Mouse (Mus musculus) heart, postnatal 36 days (tissue): ENCODE results near the gene Calhm2. TPM values are rescaled to one million over a fixed set of nuclear protein-coding genes. Genes with fewer than 3 reads are reported as not detected.

Experiments used
- DNase-seq, 2 experiments: peaks; one replicate each; pipeline ENCODE4 v3.0.0; 2021 to 2022
- intact Hi-C: fragments of 180-260 bp; cut with DNase I; formaldehyde crosslinking; loops from one replicate; pipeline ENCODE4 v1.15.1; 2025
- total RNA-seq, 2 experiments: library from RNA; stranded (reverse); gene quantifications; 2 replicates each; pipeline ENCODE4 v1.2.3; 2021

Calhm2 gene
- 1 to 10 TPM; 4.0 to 4.6 TPM for total RNA-seq

DNA sequence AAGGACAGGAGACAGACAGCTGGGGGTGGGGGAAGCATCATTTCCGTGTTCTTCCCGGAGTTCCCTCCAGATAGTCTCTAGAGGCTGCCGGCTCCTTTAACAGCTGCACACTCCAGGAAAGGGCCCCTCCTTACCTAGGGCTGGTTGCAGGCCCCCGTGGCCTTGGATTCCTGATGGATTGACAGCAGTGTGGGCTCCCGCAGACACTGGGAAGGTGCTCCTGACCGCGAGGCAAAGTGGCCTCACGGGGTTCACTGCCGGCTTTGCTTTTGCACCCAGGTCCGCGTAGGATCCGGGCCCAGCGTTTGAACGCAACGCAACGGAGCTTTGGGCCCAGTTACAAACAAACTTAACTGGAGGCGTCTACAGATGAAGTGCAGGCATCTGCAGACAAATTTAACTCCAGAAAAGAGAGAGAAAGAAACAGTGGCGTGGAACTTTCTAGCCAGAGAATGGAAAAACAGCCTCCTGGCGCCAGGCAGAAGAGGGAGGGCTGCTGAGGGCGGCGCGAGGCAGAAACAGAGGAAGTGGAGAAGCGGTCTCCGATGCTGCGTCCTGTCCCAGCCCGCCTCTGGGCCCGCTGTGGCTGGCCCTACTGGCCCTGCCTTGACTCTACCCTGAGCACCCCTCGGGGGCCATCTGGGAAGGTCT, at the start of gene Calhm2:
TSS of gene Calhm2 (minus strand) at position 524 of the 651 bp plus-strand sequence.
- peak; percentile 71 to 74 for DNase-seq
- intact Hi-C loops = no loop called here

DNA sequence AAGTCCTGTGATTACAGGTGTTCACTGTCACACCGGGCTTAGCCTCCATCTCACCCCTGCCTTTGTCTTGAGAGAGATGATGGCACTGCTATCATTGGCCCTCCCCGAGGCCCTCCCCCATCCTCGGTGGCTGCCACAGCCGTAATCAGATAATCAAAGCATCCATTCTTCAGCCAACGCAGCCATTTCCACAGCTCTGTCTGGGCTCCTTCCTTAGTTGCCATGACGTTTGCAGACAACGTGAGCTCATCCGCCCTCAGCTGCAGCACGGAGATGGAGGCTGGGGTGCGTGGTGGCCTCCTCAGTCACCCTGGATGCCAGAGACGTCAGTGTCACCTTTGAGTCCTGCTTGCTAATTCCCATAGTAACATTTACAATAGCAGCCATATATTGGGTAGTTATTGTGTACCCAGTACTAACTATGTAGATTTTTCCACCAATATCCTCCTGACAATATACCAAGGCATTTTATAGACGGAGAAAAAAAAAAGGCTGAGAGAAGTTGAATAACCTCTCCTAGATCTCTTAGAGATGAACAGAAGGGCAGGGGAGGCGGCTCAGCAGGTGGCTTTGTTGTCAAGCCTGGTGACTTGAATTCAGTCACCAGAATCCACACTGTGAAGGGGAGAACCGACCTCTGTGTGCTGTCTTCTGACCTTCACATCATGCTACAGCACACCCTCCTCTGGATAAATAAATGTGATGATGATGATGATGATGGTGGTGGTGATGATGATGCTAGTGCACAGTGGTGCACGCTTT, 48.6 kb upstream of the Calhm2 start:
- intact Hi-C loops = no loop called here
- DNase-seq = no peak

DNA sequence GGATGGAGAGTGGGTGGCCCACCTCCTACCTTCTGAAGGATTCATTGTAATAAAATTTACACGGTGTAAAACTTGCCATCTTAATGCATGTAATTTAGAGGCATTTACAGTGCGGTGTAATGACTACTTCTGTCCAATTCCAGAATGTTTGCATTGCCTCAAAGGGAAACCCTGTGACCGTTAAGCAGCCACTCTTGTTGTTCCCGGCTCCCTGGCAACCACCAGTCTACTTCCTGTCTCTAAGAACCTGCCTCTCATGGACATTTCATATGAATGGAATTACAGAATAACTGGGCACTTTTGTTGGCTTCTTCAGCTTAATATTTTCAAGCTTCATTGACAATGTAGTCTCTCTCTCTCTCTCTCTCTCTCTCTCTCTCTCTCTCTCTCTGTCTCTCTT, 46.6 kb upstream of the Calhm2 start:
- DNase-seq = no peak

DNA sequence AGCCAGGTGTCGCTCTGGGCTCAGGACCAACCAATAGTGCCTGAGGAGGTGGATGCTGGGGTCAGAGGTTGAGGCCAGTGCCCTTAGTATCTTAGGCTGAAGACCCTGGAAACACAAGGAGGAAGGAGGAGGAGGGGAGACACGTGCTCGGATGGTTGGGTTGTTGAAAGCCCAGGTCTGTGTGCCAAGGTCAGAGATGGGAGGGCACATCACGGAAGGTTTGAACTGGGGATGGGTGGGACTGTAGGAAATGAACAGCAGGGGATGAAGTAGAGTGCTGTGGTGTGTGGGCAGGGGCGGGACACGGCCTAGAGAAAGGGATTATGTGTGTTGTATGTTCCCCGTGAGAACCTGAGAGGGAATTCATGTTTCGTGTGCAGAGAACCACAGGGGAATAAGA, 46.1 kb upstream of the Calhm2 start:
- no peak for DNase-seq
- intact Hi-C loops = no loop called here

More for the DNA sequence above, 46.6 kb upstream of the Calhm2 start:
- intact Hi-C loops = no loop called here

DNA sequence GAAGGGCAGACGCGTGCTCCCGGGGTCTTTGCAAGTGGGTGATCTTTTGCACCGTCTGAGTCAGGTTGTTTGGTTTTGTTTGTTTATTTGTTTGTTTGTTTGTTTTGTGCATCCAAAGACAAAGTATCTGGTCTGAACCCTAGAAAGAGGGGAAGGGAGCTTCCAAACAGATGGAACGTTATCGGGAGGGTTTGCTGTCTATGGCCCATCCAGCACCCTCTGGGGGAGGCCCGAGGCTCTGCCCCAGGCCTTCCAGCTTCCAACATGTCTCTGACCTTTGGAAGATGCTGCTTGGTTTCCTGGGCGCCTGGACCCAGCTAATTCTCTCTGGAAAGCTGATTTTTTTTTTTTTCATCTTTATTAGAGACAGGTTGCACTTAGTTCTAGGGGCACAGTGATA, 41.9 kb upstream of the Calhm2 start:
- no peak for DNase-seq
- intact Hi-C loops = no loop called here

DNA sequence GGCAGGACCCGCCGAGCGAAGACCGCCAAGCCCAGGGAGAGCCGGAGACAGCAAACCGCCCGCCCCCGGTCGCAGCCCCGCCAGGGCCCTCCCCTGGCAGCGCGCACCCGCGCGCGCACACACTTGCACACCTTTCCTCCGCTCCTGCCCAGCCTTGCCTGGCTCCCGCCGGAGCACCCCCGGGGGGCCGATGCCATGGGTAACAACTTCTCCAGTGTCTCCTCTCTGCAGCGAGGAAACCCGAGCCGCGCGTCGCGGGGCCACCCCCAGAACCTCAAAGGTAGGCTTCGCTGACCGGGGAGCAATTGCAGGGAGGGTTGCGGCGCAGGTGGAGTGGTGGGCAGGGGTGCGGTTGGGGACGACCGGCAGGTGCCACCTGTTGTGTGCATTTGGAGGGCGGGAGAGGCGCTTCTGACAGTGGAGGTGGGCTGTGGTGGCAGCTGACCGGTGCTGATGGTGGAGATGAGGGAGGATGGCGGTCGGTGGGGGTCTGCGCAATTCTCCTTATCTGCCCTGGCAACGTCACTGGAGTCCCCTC, 41.2 kb upstream of the Calhm2 start:
- DNase-seq = peak; percentile 5 to 17
- intact Hi-C loops = no loop called here

DNA sequence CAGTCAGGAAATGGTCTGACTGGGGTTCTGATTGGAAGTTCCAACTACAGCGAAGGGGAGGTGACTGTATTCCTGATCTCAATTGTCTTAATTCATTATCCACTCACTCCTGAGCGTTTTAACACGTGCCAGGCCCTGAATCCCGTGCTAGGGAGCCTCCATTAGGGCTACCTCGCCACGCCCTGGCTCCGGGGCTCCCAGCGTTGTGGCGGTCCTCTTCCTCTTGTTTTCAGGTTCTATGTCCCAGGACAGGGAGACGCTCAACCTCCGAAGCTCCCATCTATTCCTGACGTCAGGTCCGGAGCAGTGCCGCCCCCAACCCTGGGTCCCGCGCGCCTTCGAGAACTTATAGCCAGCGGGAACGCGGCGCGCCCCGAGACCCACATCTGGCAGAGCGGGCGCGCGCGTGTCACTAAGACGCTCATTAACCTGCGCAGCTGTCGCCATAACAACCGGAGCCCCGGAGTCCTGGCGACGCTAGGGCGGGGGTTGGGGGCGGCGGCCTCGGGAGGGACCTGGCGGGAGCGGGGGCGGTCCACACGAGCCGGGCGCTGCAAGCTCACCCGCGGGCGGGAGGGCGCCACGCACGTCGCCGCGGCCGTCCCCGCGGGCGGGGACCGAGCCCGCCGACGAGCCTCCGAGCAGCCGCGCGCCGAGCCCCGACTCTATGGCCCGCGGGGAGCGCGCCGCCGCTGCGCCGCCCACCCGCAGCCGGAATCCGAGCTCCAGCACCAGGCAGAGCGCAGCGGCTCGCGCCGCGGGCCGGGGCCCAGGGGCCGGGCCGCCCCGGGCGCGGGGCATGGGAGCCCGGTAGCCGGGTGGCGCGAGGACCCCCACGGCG, 40.6 kb upstream of the Calhm2 start, which contains the start of gene Neurl1a:
TSS of gene Neurl1a (plus strand) at position 390 of the 841 bp plus-strand sequence.
- intact Hi-C loops = no loop called here
- DNase-seq = peak; percentile 26 to 47

DNA sequence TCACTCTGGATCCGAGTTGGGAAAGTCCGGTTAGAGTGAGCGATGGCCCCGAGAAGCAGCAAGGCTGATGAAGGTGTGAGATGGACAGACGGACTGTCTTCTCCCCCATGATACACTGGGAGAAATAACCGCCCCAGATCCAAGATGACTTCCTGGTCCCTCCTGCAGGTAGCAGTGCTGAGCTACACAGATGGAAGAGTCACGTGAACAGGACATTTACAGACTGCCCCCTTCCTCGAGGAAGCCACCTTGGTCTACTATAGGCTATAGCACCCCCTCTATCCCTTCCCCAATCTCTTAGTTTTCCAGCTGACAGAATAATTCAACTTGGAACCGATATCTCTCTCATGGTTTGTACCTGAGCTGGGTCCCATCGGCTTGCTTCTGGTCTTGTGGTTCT, 39.9 kb upstream of the Calhm2 start:
- no peak for DNase-seq
- intact Hi-C loops = no loop called here

DNA sequence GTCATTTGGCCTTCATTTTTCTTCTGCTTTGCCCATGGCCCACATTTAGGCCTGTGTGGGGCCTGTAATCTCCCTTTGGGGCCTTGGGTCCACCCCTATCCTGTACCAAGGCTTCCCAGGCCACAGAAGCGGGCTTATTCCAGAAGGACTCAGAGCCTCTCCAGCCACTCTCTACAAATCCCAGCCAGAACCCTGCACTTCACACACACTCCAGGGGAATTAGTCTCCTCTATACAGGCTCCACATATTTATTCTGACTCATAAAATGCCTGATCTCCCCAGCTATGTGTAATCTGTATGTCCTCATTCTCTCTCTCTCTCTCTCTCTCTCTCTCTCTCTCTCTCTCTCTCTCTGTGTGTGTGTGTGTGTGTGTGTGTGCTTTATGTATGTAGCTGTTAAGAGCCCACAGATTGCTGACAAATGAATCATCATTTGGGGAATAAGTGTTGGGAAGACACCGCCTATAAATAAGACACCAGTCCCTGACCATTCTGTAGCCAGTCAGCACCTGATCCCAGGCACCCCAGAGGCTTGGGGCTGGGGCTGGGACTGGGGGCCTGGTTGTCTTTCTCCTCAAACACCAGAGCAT, 38.9 kb upstream of the Calhm2 start:
- DNase-seq = no peak
- intact Hi-C loops = no loop called here

DNA sequence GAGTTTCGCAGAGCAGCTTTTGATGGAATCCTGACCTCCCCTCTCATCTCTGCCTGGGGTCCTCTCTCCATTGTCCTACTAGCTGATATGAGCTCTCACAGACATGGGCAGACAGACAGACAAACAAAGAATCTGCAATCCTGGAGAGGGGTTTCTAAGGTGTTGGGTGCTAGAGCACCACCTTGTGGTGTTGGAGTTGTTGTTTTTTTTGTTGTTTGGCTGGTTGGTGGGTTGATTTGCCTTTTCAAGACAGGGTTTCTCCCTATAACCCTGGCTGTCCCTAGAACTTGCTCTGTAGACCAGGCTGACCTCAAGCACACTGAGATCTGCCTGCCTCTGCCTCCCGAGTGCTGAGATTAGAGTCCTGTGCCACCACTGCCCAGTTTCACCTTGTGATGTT, 37.4 kb upstream of the Calhm2 start:
- intact Hi-C loops = loop anchor here (2.0 kb wide), 2 partner anchors 83 to 163 kb away; no protein-coding TSS in a partner anchor
- no peak for DNase-seq

DNA sequence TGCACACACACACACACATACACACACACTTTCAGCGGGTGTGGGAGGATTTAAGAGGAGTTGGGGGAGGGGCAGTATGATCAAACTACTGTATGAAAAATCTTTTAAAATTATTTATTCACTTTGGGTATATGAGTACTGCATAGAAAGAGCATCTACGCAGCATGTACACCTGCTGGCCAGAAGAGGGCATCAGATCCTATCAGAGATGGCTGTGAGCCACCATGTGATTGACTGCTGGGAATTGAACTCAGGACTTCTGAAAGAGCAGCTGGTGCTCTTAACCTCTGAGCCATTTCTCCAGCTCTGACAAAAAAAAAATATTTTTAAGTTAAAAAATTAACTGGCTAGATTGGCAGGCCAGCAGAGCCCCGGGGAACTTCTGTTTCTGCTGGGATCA, 36.4 kb upstream of the Calhm2 start:
- intact Hi-C loops = loop anchor here (2.0 kb wide), 2 partner anchors 84 to 164 kb away; no protein-coding TSS in a partner anchor
- no peak for DNase-seq

DNA sequence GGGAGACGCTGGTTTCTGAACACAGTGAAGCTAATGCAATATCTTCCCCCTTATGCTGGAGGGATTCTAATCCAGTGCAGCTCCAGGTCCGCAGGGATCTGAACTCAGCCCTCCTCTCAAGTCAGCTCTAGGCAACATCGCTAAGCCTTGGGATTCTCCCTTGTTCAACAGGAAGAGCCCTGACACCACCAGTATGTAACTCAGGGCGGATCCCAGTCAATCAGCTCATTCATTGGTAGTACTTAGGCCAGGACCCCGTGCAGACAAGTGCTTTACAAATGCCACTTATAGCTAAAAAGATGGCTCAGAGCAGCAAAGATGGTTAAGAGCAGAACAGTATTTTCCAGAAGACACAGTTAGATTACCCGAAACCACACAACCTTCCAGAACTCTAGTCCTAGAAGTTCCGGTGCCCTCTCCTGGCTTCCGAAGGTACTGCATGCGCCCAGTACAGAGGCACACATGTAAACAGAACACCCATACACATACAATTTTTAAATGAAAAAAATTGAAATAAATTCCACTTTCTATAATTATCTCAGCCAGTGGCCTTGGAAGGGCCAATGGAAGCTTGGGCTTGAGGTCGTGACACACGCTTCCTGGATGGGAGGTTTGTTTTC, 30.8 kb upstream of the Calhm2 start:
- DNase-seq = peak; percentile 85 to 93
- intact Hi-C loops = loop anchor here (1.0 kb wide), 1 partner anchor 48 kb away; no protein-coding TSS in a partner anchor

DNA sequence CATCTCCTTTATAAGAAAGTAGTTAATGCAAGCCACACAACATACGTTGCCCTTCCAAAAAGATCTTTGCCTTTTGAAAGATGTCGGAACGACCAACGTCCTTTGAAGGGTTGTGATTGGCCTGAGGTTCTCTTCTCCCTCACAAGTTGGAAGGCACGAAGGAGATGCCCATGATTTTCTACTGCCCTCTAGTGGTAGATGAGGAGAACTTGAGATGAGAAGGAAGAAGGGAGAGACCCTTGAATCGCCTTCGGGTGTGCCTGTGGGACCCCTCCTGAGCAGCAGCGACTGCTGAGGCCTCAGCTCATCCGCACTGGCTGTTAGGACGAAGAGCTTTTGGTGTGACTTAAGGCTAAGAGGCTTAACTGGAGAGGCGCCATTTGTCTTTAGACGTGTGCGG, 30.1 kb upstream of the Calhm2 start:
- DNase-seq = peak; percentile 33 to 54
- intact Hi-C loops = loop anchor here (1.0 kb wide), 1 partner anchor 47 kb away; no protein-coding TSS in a partner anchor

DNA sequence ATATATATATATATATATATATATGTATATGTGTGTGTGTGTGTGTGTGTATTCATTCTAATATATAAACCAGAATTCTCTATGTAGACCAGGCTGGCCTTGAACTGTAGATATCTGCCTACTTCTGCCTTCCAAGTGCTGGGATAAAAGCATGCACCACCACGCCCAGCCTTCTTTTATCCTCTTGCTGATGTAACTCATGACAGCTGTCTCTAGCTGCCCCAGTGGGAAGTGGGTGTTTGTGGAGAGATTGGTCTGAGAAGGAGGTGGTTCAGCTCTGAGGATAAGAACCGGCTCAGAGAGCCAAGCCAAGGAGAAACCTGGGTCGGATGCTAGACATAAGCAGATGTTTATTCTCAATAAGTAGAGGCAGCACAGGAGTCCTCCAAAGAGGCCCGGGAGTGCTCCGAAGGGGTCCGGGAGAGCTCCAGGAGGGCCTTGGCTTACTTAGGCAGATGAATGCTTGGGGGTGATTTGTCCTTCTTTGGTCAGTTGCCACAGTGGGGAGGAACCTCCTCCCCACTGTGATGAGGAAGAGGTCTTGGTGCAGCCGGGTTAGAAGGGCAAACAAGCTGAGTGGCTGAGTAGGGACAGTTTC, 29.6 kb upstream of the Calhm2 start:
- intact Hi-C loops = loop anchor here (1.0 kb wide), 1 partner anchor 46 kb away; no protein-coding TSS in a partner anchor
- no peak for DNase-seq

DNA sequence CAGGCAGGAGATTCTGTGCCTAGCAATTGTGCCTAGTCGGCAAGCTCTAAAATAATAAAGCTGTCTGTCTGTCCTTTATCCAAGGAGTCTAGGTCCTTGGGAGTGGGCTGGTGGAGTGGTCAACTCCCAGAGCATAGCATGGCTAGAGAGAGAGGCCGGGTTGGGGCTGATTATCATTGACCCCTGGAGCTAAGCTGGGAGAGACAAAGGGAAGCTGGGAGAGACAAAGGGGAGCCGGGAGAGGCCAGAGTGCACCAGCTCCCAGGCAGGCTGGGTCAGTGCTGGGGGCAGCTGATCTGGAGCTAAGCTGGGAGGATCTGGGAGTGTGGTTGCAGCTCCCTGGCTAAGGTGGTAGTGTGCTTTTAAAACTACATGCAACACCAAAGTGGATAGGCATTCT, 28.7 kb upstream of the Calhm2 start:
- no peak for DNase-seq
- intact Hi-C loops = no loop called here

DNA sequence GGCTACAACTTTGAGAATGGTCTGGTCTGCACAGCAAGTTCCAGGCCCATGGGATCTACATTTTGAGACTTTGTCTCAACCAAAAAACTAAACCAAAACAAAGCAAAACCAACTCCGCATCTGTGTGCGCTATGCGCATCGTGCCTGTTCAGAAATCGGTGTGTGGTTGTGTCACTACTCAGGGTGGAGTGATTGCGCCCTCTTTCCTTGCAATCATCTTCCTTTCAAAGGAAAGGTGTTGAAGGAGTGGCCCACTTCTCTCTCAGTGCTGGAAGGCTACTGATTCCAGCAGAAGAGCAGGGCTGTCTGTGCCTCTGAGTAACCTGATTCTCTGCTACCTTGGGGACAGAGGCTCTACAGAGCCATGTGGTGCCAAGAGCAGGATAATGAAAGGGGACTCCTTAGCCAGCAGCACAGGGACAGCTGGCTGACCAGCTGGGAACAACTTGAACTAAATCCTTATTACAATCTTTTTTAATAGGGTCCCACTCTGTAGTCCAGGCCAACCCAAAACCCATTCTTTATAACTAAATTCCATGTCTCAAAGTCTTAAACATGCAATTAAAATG, 25.2 kb upstream of the Calhm2 start:
- intact Hi-C loops = no loop called here
- no peak for DNase-seq

DNA sequence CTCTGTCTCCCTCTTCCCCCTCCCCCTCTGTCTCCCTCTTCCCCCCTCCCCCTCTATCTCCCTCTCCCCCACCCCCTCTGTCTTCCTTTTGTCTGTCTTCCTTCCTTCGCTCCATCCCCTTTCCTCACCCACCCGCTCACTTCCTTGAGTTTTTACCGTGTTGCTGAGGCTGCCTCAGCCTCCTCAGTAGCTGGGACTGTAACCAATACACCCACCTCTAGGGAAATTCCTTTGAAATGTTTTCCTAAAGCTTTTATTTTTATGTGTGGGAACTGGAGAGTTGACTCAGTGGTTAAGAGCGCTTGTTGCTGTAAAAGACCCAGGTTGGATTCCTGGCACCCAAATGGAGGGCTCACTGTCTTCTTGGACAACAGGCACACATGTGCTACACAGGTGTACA, 23.6 kb upstream of the Calhm2 start:
- no peak for DNase-seq
- intact Hi-C loops = no loop called here

DNA sequence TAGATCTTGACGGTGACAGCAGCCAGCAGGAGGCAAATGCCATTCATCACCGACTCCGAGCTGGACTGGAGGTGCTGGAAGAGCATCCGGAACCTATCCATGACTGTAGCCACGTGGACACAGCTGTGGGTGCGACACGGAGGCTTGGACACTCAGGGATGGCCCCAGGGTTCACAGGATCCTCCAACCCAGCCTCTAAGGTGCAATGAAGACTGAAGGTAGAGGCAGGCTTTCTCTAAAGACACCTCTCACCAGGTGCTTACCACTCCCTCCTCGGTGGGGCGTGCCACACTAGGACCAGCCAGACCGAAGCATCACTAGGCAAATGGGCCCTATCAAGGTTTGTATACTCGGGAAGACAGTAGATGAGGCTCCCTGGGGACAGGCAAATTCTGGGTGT, 19.6 kb upstream of the Calhm2 start, which contains the start of gene Calhm3:
TSS of gene Calhm3 (minus strand) at position 101 of the 400 bp plus-strand sequence.
- no peak for DNase-seq
- intact Hi-C loops = no loop called here

DNA sequence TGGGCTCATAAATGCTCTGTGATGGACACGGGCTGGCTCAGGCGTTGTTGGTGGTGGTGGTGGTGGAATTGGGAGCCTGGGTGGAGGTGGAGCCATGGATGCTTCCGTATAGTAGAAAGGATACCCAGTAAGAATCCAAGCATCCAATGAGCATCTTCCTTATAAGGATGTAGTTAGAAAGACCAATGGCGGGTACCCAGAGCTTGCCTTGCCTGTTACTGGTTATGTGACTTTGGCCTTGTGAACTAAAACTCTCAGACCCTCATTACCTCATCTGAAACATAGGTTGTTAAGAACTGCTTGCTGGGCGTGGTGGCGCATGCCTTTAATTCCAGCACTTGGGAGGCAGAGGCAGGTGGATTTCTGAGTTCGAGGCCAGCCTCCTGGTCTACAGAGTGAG, 15.7 kb upstream of the Calhm2 start:
- no peak for DNase-seq
- intact Hi-C loops = no loop called here
